Mouse (Mus musculus) thymus, adult 2 months (tissue): Measurements from ENCODE around the gene Alg12. TPM values are rescaled to one million over a fixed set of nuclear protein-coding genes. Genes with fewer than 3 reads are reported as not detected.
A peak's percentile ranks its signal among the peaks of the same experiment; 100 is the strongest.

Experiments
- DNase-seq: peaks from one replicate; pipeline ENCODE4 v3.0.0; 2021
- H3K27ac ChIP-seq: fragments of 200-500 bp; 2 replicates; pipeline ENCODE4 v1.5.1; 2012; ENCODE audit warnings: low read length, control low read depth; ENCODE audit not compliant: control insufficient read depth, insufficient read depth
- H3K27me3 ChIP-seq: fragments of 200-500 bp; 2 replicates; pipeline ENCODE4 v1.6.1; 2012; ENCODE audit warnings: mild to moderate bottlenecking, low read length, moderate library complexity, mixed read lengths; ENCODE audit not compliant: control insufficient read depth, insufficient read depth
- H3K36me3 ChIP-seq: fragments of 200-500 bp; 2 replicates; pipeline ENCODE4 v1.6.1; 2012; ENCODE audit warnings: mild to moderate bottlenecking, low read length, moderate library complexity; ENCODE audit not compliant: control insufficient read depth, insufficient read depth
- H3K4me1 ChIP-seq: fragments of 200-500 bp; replicated peaks from 2 replicates; pipeline ENCODE4 v1.6.1; 2012; ENCODE audit warnings: low read length; ENCODE audit not compliant: control insufficient read depth, insufficient read depth
- H3K4me3 ChIP-seq: fragments of 200-500 bp; 2 replicates; pipeline ENCODE4 v1.5.1; 2012; ENCODE audit warnings: mild to moderate bottlenecking, low read length, control low read depth, moderate library complexity; ENCODE audit not compliant: control insufficient read depth, insufficient read depth
- CTCF ChIP-seq: fragments of 200-500 bp; IDR thresholded peaks from 2 replicates; pipeline ENCODE4 v1.5.1; 2012; ENCODE audit warnings: mild to moderate bottlenecking, control low read depth, low read length, moderate library complexity, borderline replicate concordance; ENCODE audit not compliant: control insufficient read depth, poor library complexity, insufficient read depth; ENCODE audit errors: extremely low read depth
- POLR2A ChIP-seq: fragments of 200-500 bp; IDR thresholded peaks from 2 replicates; pipeline ENCODE4 v1.6.1; 2012; ENCODE audit warnings: mild to moderate bottlenecking, low read length, control low read depth, moderate library complexity; ENCODE audit not compliant: control insufficient read depth, poor library complexity, insufficient read depth; ENCODE audit errors: extremely low read depth
- WGBS: fragments of 180-500 bp; shearing (Covaris S2); methylation state at CpG from one replicate; pipeline ENCODE4 v1.1.7; 2018; 5-methylcytosine and 5-hydroxymethylcytosine counted together
- polyA plus RNA-seq: library from polyadenylated mRNA; depleted of rRNA; stranded (reverse); fragments of >200 nt; gene quantifications from 2 replicates; pipeline ENCODE4 v1.2.3, GENCODE M21; 2012

Alg12 gene
- polyA plus RNA-seq, 1 experiment, result 25.1 TPM

DNA sequence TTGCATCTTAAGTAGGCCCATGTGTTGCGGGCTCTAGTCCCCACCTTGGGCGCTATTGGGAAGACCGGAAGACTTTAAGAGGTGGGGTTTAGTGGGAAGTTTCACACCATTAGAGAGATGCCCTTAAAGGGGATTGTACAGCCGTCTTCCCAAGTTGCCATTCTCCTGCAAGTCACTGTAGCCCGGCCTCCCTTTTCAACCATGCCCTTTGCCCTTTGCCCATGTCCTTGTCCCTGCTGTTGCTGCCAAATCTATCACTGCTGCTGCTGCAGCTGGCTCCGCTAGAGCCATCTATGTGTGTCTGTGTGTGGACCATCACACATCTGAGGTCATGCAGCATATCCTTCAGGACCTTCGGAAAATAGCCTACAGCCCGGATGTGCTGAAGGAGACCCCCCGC is 13.4 kb upstream of the Alg12 start:
- TF ChIP-seq CTCF (no peak), POLR2A (no peak)
- Histone ChIP-seq H3K27ac (no peak overlapping the region), H3K4me1 (peaks cover 4% of the 10 kb centered on the region), H3K36me3 (no peaks in the 10 kb centered on the region), H3K27me3 (no peaks in the 10 kb centered on the region), H3K4me3 (no peak overlapping the region)
- no peak for DNase-seq
- 93% methylated on average over 9 of the region's 9 CpGs for WGBS

DNA sequence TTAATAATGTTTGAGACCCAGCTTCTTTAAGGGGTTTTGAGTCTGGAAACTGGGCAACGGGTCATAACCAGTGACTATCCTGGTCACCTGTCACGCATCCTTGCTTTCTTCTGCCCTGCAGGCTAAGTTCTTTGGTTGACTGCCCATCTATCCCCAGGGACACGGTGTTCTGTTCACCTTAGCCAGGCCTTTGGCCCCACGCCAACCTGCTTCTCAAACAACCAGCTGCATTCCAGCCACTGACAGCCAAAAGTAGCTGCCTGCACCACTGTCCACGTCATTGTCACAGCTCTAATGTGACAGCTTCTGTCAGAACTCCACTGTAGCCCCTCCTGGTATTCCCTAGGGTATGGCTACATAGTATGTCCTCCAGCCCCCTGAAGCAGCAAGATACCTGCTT is 12.4 kb upstream of the Alg12 start:
- 74% methylated on average over 5 of the region's 5 CpGs for WGBS
- H3K4me1 ChIP-seq, result no peaks in the 10 kb centered on the region
- no peak overlapping the region for H3K4me3 ChIP-seq
- no peak overlapping the region for H3K27ac ChIP-seq
- no peaks in the 10 kb centered on the region for H3K36me3 ChIP-seq
- H3K27me3 ChIP-seq, result no peaks in the 10 kb centered on the region
- no peak for TF ChIP-seq CTCF
- no peak for TF ChIP-seq POLR2A
- no peak for DNase-seq

DNA sequence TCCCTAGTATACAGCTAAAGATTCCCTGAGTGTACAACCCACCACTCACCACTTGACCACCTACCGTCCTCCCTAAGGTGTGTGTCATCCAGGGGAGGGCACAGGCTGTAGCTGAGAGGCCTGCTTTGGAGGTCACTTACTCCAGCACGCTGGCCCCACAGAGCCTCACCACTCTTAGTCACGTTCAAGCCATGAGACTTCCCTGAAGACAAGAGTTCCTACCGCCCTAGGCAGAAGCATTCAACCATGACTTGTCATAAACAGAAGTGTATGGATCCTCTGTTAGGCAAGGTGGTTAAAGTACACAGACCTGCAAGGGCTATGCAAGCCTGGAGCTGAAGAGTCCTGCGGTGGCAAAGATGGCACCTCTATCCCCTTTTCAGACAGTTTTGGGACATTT is 11.6 kb upstream of the Alg12 start:
- TF ChIP-seq POLR2A (no peak), CTCF (no peak)
- Histone ChIP-seq H3K4me3 (no peak overlapping the region), H3K4me1 (no peaks in the 10 kb centered on the region), H3K27me3 (no peaks in the 10 kb centered on the region), H3K27ac (no peak overlapping the region), H3K36me3 (no peaks in the 10 kb centered on the region)
- no peak for DNase-seq
- 79% methylated on average over 5 of the region's 5 CpGs for WGBS

DNA sequence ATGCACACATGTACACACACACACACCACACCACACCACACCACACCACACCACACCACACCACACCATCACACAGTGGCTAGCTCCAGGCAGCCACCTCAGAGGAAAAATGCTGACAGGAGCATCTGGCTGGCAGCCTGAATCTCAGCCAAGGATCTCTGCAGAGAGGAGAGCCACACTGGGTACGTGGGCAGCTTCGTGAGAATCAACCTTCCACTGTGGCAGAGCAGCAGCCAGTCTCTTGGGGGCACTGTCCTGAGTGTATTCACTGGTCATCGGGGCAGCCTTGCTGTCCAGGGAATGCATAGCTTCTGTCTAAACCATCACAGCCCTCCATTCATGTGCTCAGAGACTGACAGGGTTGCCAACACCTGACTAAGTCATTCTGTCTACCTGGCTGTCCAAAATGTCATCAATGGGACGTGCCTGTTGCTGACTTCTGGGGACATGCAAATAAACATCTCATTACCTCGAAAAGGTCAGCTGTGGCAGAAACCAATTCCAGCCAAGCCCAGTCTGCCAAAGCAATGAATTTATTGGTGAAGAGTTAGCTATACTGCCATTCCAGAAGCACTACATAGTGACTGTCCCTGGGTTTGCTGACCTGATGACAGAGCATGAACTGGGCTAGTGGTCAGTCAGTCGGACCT is 10.8 kb upstream of the Alg12 start:
- H3K36me3 ChIP-seq, result peaks cover 1% of the 10 kb centered on the region; the same call in 1 of the 2 replicates
- DNase-seq, result no peak
- TF ChIP-seq POLR2A, result no peak
- TF ChIP-seq CTCF, result no peak
- H3K27ac ChIP-seq, result no peak overlapping the region
- H3K4me3 ChIP-seq, result no peak overlapping the region
- H3K27me3 ChIP-seq, result no peaks in the 10 kb centered on the region
- no peaks in the 10 kb centered on the region for H3K4me1 ChIP-seq
- 89% methylated on average over 6 of the region's 6 CpGs for WGBS

DNA sequence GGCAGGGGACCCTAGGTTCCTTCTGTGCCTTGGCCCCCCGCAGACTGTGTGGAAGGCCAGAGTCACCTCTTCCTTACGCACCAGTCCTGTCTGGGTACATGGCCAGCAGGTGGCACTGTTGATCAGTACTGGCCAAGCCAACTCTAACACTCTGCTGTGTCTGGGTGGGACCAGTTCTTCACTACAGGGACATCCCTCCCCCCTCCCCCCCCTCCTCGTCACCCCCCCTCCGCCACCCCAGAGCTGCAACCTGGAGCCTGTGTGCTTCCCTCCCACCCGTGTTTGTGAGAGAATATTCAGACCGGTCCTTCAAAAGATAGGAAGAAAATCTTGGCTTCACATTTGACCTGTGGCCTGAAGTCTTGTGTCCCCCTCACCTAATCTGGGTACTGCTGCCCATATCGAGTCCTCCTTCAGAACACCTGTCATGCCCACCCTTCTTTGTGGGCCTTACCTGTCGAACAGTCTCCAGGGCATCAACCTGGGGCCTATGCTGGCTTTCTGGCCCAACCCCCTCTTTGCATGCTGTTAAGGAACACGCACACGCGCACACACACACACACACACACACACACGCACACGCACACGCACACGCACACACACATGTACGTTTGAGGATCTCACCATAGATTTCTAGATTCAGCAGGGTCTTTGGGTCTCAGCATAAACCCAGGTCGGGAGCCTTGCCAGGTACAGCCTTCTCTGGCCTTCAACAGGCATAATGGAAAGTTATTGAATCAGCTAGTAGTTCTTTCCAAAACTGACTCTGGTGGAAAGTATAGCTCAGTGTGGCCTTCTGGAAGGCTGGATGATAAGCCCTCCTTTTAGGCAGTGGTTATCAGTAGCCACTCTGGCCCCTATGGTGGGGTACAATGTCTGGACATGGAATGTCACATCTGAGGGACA is 9.9 kb upstream of the Alg12 start:
- 55% methylated on average over 17 of the region's 17 CpGs for WGBS
- peak; percentile 87 for DNase-seq
- Histone ChIP-seq H3K4me1 (no peaks in the 10 kb centered on the region), H3K36me3 (peaks cover 4% of the 10 kb centered on the region), H3K27ac (no peak overlapping the region), H3K4me3 (no peak overlapping the region), H3K27me3 (no peaks in the 10 kb centered on the region)
- TF ChIP-seq CTCF, result peak; percentile 70; the same call in 1 of the 2 replicates
- TF ChIP-seq POLR2A, result no peak

DNA sequence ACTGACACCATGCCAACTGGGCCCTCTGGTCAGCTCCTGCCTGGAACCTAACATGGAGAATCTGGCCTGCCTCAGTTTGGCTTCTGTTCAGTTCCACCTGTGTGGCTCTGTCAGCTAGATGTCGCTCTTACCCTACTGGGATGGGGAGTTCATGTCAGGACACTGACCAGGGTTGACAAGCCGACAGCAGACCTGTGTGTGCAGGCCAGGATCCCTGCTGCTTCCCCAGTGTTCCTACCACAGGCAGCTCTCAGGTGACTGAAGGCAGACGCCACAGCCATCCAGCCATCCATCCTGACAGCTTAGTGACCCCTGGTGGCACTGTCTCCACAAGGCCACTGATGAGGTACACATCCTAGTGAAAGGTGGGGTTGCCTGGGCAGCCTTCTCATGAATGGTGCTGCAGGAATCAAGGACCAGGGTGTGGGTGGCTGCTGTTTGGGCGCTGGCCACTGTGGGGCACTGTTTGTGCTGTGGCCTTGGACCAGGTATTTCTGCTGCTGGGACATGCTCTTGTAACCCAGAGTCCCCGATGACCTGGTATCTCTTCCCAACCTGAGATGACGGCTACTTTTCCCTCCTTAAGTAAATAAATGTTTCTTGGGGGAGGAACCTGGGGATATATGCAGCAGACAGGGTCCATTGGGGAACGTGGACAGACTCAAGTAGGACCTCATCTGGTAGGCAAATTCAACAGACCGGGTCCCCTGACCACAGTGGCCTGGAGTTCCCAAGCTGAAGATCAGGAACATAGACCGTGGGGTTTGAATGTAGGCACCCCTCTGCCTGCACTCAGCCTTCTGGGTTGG is 9.1 kb upstream of the Alg12 start:
- Histone ChIP-seq H3K36me3 (peaks cover 8% of the 10 kb centered on the region), H3K27ac (no peak overlapping the region), H3K27me3 (no peaks in the 10 kb centered on the region), H3K4me3 (no peak overlapping the region), H3K4me1 (no peaks in the 10 kb centered on the region)
- TF ChIP-seq POLR2A (no peak), CTCF (no peak)
- DNase-seq, result peak; percentile 63
- WGBS, result 44% methylated on average over 9 of the region's 9 CpGs
